Mouse (Mus musculus) hindbrain, embryonic 11.5 days (tissue): Measurements from ENCODE around the gene Sdk2. TPM values are rescaled to one million over a fixed set of nuclear protein-coding genes. Genes with fewer than 3 reads are reported as not detected.

ENCODE experiments used
- ATAC-seq: fragments of 200-750 bp; cut with Nextera tagmentation; 2 replicates; pipeline ENCODE4 v1.8.0; 2017; ENCODE audit warnings: mild to moderate bottlenecking, moderate TSS enrichment, moderate library complexity; ENCODE audit not compliant: low FRiP score
- DNase-seq: peaks from one replicate; pipeline ENCODE4 v3.0.0-alpha.2; 2015; ENCODE audit warnings: low spot score
- H3K27ac ChIP-seq: fragments of 300-500 bp; sonication (generic); 2 replicates; pipeline ENCODE4 v1.5.1; 2014; ENCODE audit warnings: mild to moderate bottlenecking, low read depth, low read length
- H3K27me3 ChIP-seq: fragments of 300-500 bp; sonication (generic); 2 replicates; pipeline ENCODE4 v1.6.1; 2014; ENCODE audit warnings: mild to moderate bottlenecking, low read length, moderate library complexity, mixed read lengths; ENCODE audit not compliant: control insufficient read depth, insufficient read depth
- H3K36me3 ChIP-seq: fragments of 300-500 bp; sonication (generic); 2 replicates; pipeline ENCODE4 v1.6.1; 2014; ENCODE audit warnings: mild to moderate bottlenecking, low read length, moderate library complexity, mixed read lengths; ENCODE audit not compliant: control insufficient read depth, insufficient read depth
- H3K4me1 ChIP-seq: fragments of 300-500 bp; sonication (generic); replicated peaks from 2 replicates; pipeline ENCODE4 v1.6.1; 2014; ENCODE audit warnings: low read length, mixed read lengths; ENCODE audit not compliant: control insufficient read depth, insufficient read depth
- H3K4me2 ChIP-seq: fragments of 300-500 bp; sonication (generic); replicated peaks from 2 replicates; pipeline ENCODE4 v1.6.1; 2014; ENCODE audit warnings: mild to moderate bottlenecking, low read depth, low read length
- H3K4me3 ChIP-seq: fragments of 300-500 bp; sonication (generic); 2 replicates; pipeline ENCODE4 v1.5.1; 2014; ENCODE audit warnings: low read depth, low read length
- H3K9ac ChIP-seq: fragments of 300-500 bp; sonication (generic); 2 replicates; pipeline ENCODE4 v1.6.1; 2014; ENCODE audit warnings: low read depth, low read length
- H3K9me3 ChIP-seq: fragments of 300-500 bp; sonication (generic); 2 replicates; pipeline ENCODE4 v1.6.1; 2016; ENCODE audit warnings: low read length; ENCODE audit not compliant: control insufficient read depth
- WGBS: fragments of 180-500 bp; shearing (Covaris S2); extraction: QIAGEN DNeasy Blood & Tissue Kit; methylation state at CpG from one replicate; pipeline ENCODE4 v1.1.7; 2014; 5-methylcytosine and 5-hydroxymethylcytosine counted together
- polyA plus RNA-seq: library from polyadenylated mRNA; unstranded; fragments of >200 nt; fragmentation: Nextera tagmentation; extraction: Ambion mirVana; gene quantifications from 2 replicates; pipeline ENCODE4 v1.2.1, GENCODE M21; 2014

Sdk2 gene
- polyA plus RNA-seq, 1 experiment from 2014 or later: 4.2 TPM

DNA sequence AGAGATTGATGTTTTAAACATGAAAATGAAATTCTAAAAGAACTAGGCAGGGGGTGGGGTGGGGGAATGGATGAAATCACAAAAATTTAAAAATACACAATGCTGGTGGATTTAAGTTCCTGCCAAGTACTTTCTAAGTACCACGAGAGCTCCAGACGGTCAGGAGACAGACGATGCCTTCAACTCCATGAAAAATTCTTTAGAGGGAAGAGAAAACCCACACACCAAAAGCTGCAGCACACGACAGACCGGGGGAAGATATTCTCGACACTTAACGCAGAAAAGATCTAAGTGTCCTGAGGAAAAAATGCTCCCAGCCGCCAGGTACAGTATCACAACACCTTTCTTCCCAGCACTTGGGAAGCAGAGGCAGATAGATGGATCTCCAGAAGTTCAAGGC, 118.2 kb downstream of the Sdk2 start:
- 87% methylated on average over 8 of the region's 8 CpGs for WGBS
- Histone ChIP-seq H3K36me3 (no peaks in the 10 kb centered on the region), H3K27ac (no peak overlapping the region), H3K9ac (no peak overlapping the region), H3K4me3 (no peak overlapping the region), H3K9me3 (no peaks in the 10 kb centered on the region), H3K27me3 (no peaks in the 10 kb centered on the region), H3K4me2 (no peak overlapping the region), H3K4me1 (peaks cover 12% of the 10 kb centered on the region; the same call in 1 of the 2 replicates)
- no peak for DNase-seq
- ATAC-seq: no peak

DNA sequence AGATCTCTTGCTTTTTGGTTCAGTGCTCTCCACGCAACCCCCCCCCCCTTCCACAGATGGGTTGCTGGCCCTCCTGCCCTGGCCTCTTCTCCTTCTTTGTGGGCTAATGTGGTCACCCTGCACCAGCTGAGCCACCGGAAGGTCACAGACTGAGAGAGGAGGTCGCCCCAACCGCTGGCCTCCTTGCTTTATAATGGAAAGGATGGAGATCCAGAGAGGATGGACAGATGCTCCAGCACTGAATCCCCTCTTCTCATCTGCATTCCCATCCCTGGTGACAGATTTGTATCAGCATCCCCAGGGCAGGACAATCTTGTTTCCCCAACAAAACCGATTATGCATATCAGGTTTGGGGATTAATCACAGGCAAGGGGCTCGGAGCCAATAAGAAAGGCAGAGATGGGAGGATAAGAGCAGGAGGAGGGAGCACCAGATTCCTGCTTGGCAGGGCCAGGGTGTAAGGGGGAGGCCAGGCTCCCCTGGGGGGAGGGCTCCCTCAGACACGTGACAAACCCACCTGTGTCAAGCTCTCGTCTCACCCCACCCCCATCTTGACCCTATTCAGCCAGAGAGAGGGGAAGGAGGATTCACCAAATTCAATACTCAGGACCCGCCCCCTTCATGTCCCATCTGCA, 124.6 kb downstream of the Sdk2 start:
- Histone ChIP-seq H3K9me3 (no peaks in the 10 kb centered on the region), H3K27me3 (no peaks in the 10 kb centered on the region), H3K36me3 (no peaks in the 10 kb centered on the region), H3K4me2 (no peak overlapping the region), H3K27ac (no peak overlapping the region), H3K4me3 (no peak overlapping the region), H3K9ac (no peak overlapping the region), H3K4me1 (peaks cover 2% of the 10 kb centered on the region; the same call in 1 of the 2 replicates)
- ATAC-seq (peak; percentile 76), DNase-seq (peak; percentile 44)
- WGBS: 43% methylated on average over 9 of the region's 9 CpGs

DNA sequence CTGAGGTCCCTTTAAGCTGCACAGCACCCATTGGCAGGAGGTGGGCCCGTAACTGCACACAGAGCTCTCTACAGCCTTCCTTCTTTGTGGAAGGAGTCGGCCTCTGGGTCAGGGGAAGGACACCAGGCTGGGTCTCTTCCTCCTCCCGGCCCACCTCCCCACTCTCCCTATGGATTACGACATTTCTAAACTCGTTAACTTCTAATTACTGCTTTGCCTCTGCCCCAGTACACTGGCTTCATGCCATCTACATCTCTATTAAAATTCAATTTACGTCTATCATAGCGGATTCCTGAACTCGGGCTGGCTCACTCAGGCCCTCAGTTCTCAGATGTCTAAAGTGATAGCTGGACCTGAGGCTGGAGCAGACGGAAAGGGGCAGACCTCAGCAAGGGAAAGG, 133.2 kb downstream of the Sdk2 start:
- Histone ChIP-seq H3K27me3 (no peaks in the 10 kb centered on the region; the same call in 1 of the 2 replicates), H3K4me2 (no peak overlapping the region), H3K9ac (no peak overlapping the region), H3K9me3 (no peaks in the 10 kb centered on the region), H3K4me3 (no peak overlapping the region), H3K4me1 (peaks cover 3% of the 10 kb centered on the region), H3K36me3 (no peaks in the 10 kb centered on the region), H3K27ac (no peak overlapping the region)
- 66% methylated on average over 9 of the region's 9 CpGs for WGBS
- DNase-seq (no peak), ATAC-seq (no peak)

GRCm38 (mm10) chr11:113932909-113933308, 133.9 kb downstream of the Sdk2 start:
- Histone ChIP-seq H3K9me3 (no peaks in the 10 kb centered on the region), H3K4me3 (no peak overlapping the region), H3K4me1 (peaks cover 5% of the 10 kb centered on the region), H3K27me3 (no peaks in the 10 kb centered on the region; the same call in 1 of the 2 replicates), H3K36me3 (no peaks in the 10 kb centered on the region), H3K4me2 (no peak overlapping the region), H3K9ac (no peak overlapping the region), H3K27ac (no peak overlapping the region)
- ATAC-seq: no peak
- 71% methylated on average over 7 of the region's 7 CpGs for WGBS
- DNase-seq: no peak

DNA sequence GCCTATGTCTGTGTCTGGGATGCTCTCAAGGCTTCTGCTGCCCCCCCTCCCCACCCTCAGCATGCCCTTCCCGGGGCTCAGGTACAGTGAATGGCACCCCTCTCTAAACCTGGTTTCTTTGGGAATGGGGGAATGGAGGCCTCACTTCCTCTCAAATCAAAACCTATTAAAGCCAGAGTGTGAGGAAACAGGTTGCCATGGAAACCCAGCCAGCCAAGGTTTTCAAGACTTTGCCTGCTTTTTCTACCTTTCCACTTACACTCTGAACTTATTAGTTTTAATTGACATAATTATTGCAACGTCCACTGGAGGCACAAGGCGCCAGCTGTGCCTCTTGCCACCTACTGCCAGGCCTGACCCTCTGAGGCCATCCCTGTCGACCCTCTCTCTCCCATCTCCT, 135.1 kb downstream of the Sdk2 start:
- ATAC-seq: no peak
- H3K4me3 ChIP-seq: no peak overlapping the region
- H3K36me3 ChIP-seq: no peaks in the 10 kb centered on the region
- H3K9me3 ChIP-seq: no peaks in the 10 kb centered on the region
- 0 out of 2 replicates have a peak overlapping the region, but pooled peaks have one; percentile 30 for H3K27ac ChIP-seq
- no peak for DNase-seq
- peaks cover 5% of the 10 kb centered on the region for H3K4me1 ChIP-seq
- H3K27me3 ChIP-seq: no peaks in the 10 kb centered on the region; the same call in 1 of the 2 replicates
- 62% methylated on average over 4 of the region's 4 CpGs for WGBS
- H3K4me2 ChIP-seq: no peak overlapping the region
- H3K9ac ChIP-seq: no peak overlapping the region

DNA sequence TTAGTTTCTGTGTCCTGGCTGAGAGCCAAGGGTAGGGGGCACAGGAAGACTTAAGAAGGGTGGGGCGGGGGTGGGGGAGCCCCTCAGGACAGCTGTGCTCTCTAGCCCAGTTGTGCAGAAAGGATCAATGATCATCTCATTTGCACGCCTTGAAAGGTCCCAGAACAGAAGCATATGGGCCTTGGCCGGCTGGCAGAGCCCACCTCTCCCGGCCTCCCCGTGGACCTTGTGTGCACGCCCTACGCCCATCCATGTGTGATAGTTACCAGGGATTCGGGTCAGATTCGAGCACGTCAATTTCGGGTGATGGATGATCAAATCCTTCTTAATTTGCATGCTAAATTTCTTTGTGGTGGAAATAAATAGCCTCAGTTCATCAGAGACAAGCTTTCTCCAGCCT, 136.7 kb downstream of the Sdk2 start:
- Histone ChIP-seq H3K36me3 (no peaks in the 10 kb centered on the region), H3K4me2 (no peak overlapping the region), H3K4me1 (peaks cover 5% of the 10 kb centered on the region; the same call in 1 of the 2 replicates), H3K27ac (no peak overlapping the region), H3K4me3 (no peak overlapping the region), H3K27me3 (no peaks in the 10 kb centered on the region; the same call in 1 of the 2 replicates), H3K9me3 (no peaks in the 10 kb centered on the region), H3K9ac (no peak overlapping the region)
- DNase-seq: peak; percentile 51
- ATAC-seq: peak; percentile 73
- 45% methylated on average over 11 of the region's 11 CpGs for WGBS

DNA sequence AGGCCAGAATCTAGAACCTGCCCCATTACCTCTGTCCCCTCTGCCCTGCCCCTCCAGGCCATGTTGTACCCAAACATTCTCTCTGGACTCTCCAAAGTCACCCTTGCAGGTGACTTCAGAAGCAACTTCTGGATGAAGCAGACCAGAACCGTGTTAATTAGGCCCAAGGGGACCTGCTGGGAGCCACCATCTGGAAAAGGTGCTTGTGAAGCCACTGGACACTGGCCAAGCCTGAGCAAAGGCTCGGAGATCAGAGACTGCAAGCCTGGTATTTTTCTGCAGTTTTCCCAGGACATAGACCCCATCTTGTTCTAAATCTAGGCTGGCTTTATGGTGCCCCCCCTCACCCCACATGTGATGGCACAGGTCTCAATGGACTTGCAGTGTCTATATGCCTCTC, 138.0 kb downstream of the Sdk2 start:
- ATAC-seq (no peak), DNase-seq (no peak)
- Histone ChIP-seq H3K4me2 (no peak overlapping the region), H3K9me3 (no peaks in the 10 kb centered on the region), H3K4me3 (no peak overlapping the region), H3K4me1 (peaks cover 5% of the 10 kb centered on the region; the same call in 1 of the 2 replicates), H3K9ac (no peak overlapping the region), H3K27me3 (no peaks in the 10 kb centered on the region), H3K36me3 (no peaks in the 10 kb centered on the region), H3K27ac (no peak overlapping the region)
- 75% methylated on average over 2 of the region's 2 CpGs for WGBS

- H3K9me3 ChIP-seq: no peaks in the 10 kb centered on the region
- no peak overlapping the region for H3K27ac ChIP-seq
- no peak overlapping the region for H3K4me2 ChIP-seq
- no peaks in the 10 kb centered on the region for H3K36me3 ChIP-seq
- DNase-seq (no peak), ATAC-seq (0 out of 2 replicates have a peak, but pooled peaks have one; percentile 18)
- H3K9ac ChIP-seq: no peak overlapping the region
- H3K4me1 ChIP-seq: peaks cover 5% of the 10 kb centered on the region; the same call in 1 of the 2 replicates
- 74% methylated on average over 9 of the region's 9 CpGs for WGBS
- H3K4me3 ChIP-seq: no peak overlapping the region
- H3K27me3 ChIP-seq: no peaks in the 10 kb centered on the region
These were observed 138.6 kb downstream of the Sdk2 start for GRCm38 (mm10) chr11:113928291-113928690.

DNA sequence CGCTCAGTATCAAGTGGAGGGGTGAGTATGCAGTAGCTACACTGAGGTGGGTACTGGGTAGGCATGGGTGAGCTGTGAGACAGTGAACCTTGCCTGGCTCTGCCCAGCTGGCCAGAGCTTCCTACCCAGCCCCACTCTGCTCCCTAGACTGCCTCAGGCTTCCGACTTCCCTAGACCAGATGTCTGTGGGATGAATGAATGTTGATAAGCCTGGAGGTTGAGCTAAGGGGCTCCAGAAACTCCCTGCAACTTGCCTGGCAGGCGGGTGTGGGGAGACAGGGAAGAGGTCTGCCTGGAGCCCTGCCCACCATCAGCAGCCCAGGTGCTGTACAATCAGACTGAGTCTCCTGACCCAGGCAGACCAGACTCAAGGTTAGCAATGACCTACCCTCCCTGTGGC, 139.0 kb downstream of the Sdk2 start:
- Histone ChIP-seq H3K27me3 (no peaks in the 10 kb centered on the region), H3K9ac (no peak overlapping the region), H3K4me2 (no peak overlapping the region), H3K4me3 (no peak overlapping the region), H3K4me1 (peaks cover 5% of the 10 kb centered on the region; the same call in 1 of the 2 replicates), H3K27ac (no peak overlapping the region), H3K36me3 (no peaks in the 10 kb centered on the region), H3K9me3 (no peaks in the 10 kb centered on the region)
- no peak for ATAC-seq
- no peak for DNase-seq
- 83% methylated on average over 3 of the region's 3 CpGs for WGBS
